Mouse (Mus musculus) midbrain, embryonic 10.5 days (tissue): ENCODE data around the gene Isl1. TPM values are rescaled to one million over a fixed set of nuclear protein-coding genes. Genes with fewer than 3 reads are reported as not detected.

ENCODE experiments used
- DNase-seq: peaks from one replicate; pipeline ENCODE4 v3.0.0-alpha.2; 2017; ENCODE audit warnings: low spot score
- H3K27ac ChIP-seq: fragments of 300-500 bp; sonication (generic); replicated peaks from 2 replicates; pipeline ENCODE4 v1.5.1; 2016; ENCODE audit warnings: mild to moderate bottlenecking
- H3K27me3 ChIP-seq: fragments of 300-500 bp; sonication (generic); 2 replicates; pipeline ENCODE4 v1.6.1; 2016; ENCODE audit warnings: low read depth, mild to moderate bottlenecking; ENCODE audit not compliant: poor library complexity, severe bottlenecking
- H3K36me3 ChIP-seq: fragments of 300-500 bp; sonication (generic); 2 replicates; pipeline ENCODE4 v1.6.1; 2016; ENCODE audit warnings: mild to moderate bottlenecking, moderate library complexity
- H3K4me1 ChIP-seq: fragments of 300-500 bp; sonication (generic); 2 replicates; pipeline ENCODE4 v1.6.1; 2016
- H3K4me3 ChIP-seq: fragments of 300-500 bp; sonication (generic); 2 replicates; pipeline ENCODE4 v1.5.1; 2016; ENCODE audit warnings: mild to moderate bottlenecking, moderate library complexity
- H3K9me3 ChIP-seq: fragments of 300-500 bp; sonication (generic); replicated peaks from 2 replicates; pipeline ENCODE4 v1.6.1; 2016; ENCODE audit warnings: mild to moderate bottlenecking
- whole genome bisulfite sequencing: fragments of 180-500 bp; shearing (Covaris S2); methylation state at CpG from one replicate; pipeline ENCODE4 v1.1.7; 2016; 5-methylcytosine and 5-hydroxymethylcytosine counted together
- polyA plus RNA-seq: library from polyadenylated mRNA; unstranded; fragments of >200 nt; fragmentation: Nextera tagmentation; extraction: Ambion mirVana; gene quantifications from 2 replicates; pipeline ENCODE4 v1.2.1, GENCODE M21; 2016

Gene Isl1
- polyA plus RNA-seq, result 16.4 and 20.7 TPM in 2 replicates

DNA sequence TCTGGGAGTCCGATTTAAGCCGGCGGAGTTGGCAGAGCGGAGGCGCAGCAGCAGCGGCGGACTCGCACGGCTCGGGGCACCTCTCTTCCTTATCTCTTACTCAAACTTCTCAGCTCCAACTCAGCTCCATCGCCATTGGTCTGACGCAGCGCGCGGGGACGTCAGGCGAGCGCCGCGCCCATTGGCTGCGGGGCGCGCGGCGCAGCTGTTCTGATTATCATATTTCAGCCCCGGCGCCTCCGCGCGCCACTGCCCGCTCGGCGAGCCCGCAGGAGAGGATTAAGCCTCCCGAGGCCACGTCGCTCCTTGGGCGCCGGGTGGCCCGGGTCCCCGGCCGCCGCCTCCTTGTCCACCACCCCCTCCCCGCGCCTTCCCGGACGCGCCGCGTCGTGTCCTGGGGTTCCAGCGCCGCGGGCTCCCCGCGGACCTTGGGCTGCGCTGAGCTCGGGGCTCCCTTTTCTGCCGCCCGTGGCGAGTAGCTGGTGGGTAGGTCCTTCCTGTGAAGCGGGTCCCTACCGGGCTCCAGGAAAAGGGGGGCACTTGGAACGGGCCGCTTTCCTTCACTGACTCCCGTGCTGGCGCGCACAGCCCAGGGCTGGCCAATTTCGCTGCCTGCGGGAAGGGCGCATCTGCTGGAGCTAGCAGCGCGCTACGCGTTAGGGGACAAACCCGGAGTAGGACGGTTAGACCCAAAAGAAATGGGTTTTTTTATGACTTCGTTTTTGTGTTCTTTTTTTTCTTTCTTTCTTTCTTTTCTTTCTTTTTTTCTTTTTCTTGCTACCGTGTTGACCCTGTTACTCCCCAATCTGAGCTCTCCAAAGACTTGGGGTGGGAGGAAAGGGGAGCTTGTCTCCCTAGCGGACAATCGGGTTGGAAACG lies at the start of gene Isl1:
TSS of gene Isl1 (minus strand) at position 106 of the 879 bp plus-strand sequence.
- WGBS, result under 1% methylated on average over 82 of the region's 82 CpGs
- H3K27ac ChIP-seq, result peak within 1 kb of the TSS; percentile 72

DNA sequence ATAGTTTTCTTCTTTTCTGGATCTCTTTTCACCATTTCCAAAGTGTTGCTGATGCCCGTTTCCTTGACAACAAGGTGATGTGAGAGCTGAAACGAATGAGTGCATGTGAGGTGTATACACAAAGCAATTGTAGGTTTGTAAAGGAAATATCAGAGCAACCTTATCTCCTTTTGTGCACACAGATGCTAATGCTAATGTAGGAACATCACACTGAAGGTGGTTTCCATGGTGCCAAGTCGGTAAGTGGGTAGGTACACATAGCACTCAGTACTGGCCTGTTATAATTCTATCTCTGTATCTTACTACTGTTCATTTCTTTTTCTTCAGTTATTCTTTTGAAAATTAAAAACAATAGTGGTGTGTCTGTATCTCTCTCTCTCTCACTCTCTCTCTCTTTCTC lies 26.3 kb upstream of the Isl1 start:
- 78% methylated on average over 3 of the region's 3 CpGs for WGBS
- no peak overlapping the region for H3K4me3 ChIP-seq
- H3K27me3 ChIP-seq, result peaks cover 56% of the 10 kb centered on the region
- no peak overlapping the region for H3K27ac ChIP-seq
- no peaks in the 10 kb centered on the region for H3K4me1 ChIP-seq
- H3K9me3 ChIP-seq, result no peaks in the 10 kb centered on the region
- no peaks in the 10 kb centered on the region for H3K36me3 ChIP-seq
- no peak for DNase-seq

More for the DNA sequence above, at the start of gene Isl1:
- no peaks in the 10 kb centered on the region for H3K36me3 ChIP-seq
- peak; percentile 88 for DNase-seq
- peak within 1 kb of the TSS; percentile 61 for H3K4me3 ChIP-seq
- no peaks in the 10 kb centered on the region for H3K9me3 ChIP-seq
- H3K27me3 ChIP-seq, result peaks cover 100% of the 10 kb centered on the region
- H3K4me1 ChIP-seq, result peaks cover 28% of the 10 kb centered on the region

DNA sequence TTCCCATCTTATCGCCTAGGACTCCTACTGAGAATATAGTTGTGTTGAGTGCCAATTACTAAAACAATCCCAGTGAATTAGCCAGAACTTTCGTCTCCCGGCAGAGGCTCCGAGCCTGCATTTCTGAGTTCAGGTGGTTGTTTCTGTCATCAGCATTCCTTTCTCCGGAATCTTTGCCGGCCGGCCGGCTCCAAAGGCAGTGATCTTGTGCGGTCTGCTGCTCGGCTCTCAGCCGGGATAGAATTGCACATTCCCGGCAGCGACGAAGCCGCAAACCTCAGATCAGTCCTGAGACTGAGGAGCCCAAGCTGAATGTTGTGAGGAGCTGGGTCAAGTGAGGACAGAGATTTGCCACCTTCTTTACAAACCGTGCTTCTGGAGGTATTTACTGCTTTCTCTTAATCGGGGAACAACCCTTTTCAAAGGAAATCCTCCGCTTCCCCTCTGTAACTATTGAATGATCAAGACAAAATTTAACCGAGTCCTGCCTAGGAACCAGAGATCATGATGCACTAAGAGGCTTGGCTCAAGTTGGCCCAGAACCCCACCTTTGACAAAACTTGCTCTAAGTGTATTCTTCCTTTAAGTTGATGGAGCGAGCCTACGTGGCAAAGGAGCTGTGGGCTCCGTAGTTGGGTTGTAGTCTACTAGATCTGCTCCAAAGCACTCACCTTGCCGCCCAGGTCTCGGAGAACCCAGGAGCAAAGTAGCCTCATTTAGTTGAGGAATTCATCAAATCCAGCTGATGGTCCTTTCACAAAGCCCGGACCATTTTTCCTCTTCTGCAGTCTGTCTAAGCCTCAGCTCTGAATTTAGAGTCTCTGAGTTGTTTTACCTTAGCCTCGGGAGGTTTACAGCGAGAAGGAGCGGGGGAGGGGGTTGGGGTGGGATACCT lies 4.4 kb upstream of the Isl1 start:
- under 1% methylated on average over 28 of the region's 28 CpGs for WGBS
- H3K4me1 ChIP-seq, result peaks cover 20% of the 10 kb centered on the region
- H3K4me3 ChIP-seq, result no peak overlapping the region
- no peaks in the 10 kb centered on the region for H3K36me3 ChIP-seq
- DNase-seq, result peak; percentile 51
- no peak overlapping the region for H3K27ac ChIP-seq
- H3K27me3 ChIP-seq, result peaks cover 100% of the 10 kb centered on the region
- no peaks in the 10 kb centered on the region for H3K9me3 ChIP-seq

DNA sequence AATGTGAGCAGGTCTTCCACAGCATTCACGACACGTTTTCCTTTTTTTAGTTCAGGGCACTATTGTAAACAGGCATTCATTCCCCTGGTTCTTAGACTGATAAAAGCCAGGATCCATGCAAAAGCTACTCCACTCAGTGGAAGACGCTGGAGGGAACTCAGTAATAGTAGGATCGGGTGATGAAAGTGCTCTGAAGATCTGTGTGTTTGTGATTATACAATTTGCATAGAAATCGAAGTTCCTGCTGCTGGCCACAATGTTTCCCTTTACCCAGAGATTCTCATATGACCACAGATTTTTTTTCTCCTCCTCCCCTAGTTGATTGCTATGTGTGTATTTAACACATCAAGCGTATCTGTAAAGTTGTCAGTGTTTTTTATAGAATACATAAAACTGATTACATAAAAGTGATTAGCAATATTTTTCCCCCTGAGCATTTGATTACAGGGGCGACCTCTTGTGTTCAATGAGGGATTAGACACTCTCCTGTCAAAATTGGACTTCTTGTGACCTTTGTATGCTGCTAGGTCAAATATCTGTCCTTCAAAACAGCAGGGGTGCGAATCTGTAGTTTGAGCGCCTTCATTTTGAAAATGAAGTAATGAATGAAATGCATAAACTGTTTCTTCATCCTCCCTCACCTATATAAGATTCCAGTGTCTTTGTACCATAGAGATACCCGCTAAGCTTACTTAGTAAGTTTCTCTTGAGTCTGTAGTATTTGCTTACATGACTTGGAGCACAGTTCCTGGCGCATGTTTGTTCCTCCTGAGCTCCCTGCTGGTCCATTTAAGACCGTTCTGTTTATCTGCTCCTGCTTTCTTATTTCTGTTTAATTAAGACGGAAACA lies 2.6 kb upstream of the Isl1 start:
- H3K36me3 ChIP-seq, result no peaks in the 10 kb centered on the region
- 2% methylated on average over 13 of the region's 13 CpGs for WGBS
- H3K4me3 ChIP-seq, result no peak overlapping the region
- peaks cover 100% of the 10 kb centered on the region for H3K27me3 ChIP-seq
- peaks cover 23% of the 10 kb centered on the region for H3K4me1 ChIP-seq
- H3K9me3 ChIP-seq, result no peaks in the 10 kb centered on the region
- no peak for DNase-seq
- no peak overlapping the region for H3K27ac ChIP-seq

DNA sequence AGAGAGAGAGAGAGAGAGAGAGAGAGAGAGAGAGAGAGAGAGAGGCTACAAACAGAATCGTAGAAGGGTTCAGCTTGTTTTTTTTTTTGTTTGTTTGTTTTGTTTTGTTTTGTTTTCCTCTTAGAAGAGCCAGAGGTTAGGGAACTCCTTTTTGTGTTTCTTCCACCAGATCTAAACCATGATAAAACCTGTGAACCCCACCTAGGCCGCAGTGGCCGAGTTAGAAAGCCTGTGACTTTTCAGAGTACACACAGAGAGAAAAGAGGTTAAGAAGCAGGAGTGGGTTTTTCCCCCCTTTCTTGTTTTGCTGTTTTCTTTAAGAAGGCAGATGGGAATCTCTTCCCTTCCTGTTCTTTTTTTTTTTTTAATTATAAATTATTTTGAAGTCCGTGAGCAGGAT lies 1.5 kb upstream of the Isl1 start:
- Histone ChIP-seq H3K27ac (no peak overlapping the region), H3K27me3 (peaks cover 100% of the 10 kb centered on the region), H3K4me1 (peaks cover 23% of the 10 kb centered on the region), H3K9me3 (no peaks in the 10 kb centered on the region), H3K4me3 (peak overlapping the region; percentile 61; the same call in 1 of the 2 replicates), H3K36me3 (no peaks in the 10 kb centered on the region)
- DNase-seq, result no peak
- 7% methylated on average over 4 of the region's 4 CpGs for WGBS

DNA sequence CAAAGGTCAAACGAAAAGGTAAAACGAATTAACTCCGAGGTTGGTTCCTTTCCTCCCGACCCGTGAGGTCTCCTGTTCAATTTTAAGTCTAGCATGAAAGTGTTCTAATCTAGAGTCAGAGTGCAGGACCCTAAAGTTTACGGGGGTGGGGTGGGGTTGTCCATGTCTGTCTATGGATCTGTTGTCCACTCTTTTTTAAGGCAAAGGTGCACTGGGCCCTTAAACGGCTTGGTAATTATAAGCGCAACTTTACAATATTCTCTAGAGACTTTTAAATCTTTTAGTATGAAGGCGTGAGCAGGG lies 925 bp upstream of the Isl1 start:
- no peak for DNase-seq
- WGBS, result under 1% methylated on average over 9 of the region's 9 CpGs
- Histone ChIP-seq H3K4me1 (peaks cover 23% of the 10 kb centered on the region), H3K4me3 (peak overlapping the region; percentile 61), H3K9me3 (no peaks in the 10 kb centered on the region), H3K36me3 (no peaks in the 10 kb centered on the region), H3K27me3 (peaks cover 100% of the 10 kb centered on the region), H3K27ac (no peak overlapping the region)

DNA sequence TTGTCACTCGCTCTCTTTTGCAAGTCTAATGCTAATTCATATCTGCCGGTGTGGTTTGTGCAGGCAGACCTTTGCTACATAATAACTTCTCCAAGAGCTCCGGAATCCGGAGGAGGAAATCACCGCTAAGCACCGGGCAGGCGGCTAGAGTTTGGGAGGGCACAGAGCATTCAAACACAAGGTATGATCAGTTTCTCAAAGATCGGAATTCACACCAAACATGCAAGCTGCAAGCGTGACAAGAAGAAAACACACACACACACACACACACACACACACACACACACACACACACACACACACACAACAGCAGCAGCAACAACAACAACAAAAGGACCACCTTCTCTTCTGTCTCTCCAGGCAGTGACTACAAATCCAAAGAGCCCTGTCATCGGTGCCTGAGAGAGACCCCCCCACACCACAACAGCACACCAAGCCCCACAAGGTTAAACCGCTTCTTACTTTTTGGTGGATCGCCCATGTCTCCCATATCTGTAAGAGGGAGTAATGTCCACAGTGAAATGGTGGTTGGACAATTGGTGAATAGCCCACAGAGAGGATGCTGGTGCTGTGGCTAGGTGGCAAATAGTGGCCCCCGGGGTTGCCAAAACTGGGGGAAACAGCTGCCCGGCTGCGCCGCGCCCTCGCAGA lies 431 bp downstream of the Isl1 start:
- peaks cover 100% of the 10 kb centered on the region for H3K27me3 ChIP-seq
- no peaks in the 10 kb centered on the region for H3K9me3 ChIP-seq
- WGBS, result 1% methylated on average over 18 of the region's 18 CpGs
- peak; percentile 51 for DNase-seq
- H3K36me3 ChIP-seq, result no peaks in the 10 kb centered on the region
- peak overlapping the region; percentile 61 for H3K4me3 ChIP-seq
- H3K4me1 ChIP-seq, result peaks cover 28% of the 10 kb centered on the region
- H3K27ac ChIP-seq, result no peak overlapping the region; the same call in 1 of the 2 replicates

DNA sequence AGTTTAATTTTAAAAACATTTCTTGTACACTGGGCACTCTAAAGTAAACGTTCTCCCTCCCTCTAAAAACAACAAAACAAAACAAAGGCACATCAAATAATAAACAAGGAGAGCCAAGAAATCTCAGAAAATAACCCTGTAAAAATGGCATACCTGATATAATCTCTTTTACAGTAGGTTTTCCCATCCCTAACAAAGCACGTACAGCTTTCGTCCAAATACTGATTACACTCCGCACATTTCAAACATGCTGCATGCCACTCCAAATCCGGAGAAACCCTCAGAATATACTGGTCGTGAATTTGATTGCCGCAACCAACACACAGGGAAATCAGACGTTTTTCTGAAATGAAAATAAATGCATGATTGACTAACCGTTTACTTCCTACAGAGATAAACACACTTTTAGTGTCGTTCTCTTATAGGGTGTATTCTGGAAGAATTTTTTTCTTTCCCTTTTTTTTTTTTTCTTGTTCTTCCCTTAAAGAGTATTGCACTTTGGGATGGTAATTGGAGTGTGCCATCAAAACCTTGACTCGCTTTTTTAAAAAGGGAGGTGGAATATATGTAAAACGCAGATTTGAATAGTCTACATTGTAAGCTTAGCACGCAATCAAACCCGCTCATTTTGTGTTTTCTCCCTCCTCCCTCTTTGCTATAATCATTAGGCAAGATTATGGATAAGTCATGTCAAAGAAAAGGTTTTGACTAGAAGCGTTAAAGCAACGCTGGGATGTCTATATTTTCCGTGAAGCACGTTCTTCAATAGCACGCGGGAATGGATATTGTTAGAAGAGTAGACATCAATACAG lies 1.2 kb downstream of the Isl1 start:
- Histone ChIP-seq H3K36me3 (no peaks in the 10 kb centered on the region), H3K27ac (no peak overlapping the region), H3K4me1 (peaks cover 30% of the 10 kb centered on the region), H3K9me3 (no peaks in the 10 kb centered on the region), H3K27me3 (peaks cover 100% of the 10 kb centered on the region), H3K4me3 (peak overlapping the region; percentile 61)
- DNase-seq, result no peak
- WGBS, result under 1% methylated on average over 20 of the region's 20 CpGs

DNA sequence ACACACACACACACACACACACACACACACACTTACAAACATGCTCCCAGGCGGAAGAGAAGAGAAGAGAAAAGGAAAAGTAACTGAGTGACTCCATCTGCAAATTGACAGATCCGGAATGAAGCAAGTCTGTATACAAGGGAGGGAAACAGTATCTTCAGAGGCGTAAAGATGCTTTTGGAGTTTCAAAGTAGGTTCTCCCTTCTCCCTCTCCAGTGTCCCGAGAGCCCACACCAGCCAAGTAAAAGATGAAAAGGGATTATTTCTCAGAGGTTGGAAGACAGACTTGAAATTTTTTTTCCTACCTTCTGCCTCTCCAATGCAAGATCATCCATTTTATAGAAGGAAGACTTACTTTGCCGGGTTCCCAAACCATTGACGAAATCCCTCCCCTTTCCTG lies 2.9 kb downstream of the Isl1 start:
- H3K9me3 ChIP-seq, result no peaks in the 10 kb centered on the region
- no peak overlapping the region for H3K27ac ChIP-seq
- no peak for DNase-seq
- peaks cover 100% of the 10 kb centered on the region for H3K27me3 ChIP-seq
- H3K36me3 ChIP-seq, result no peaks in the 10 kb centered on the region
- H3K4me3 ChIP-seq, result no peak overlapping the region
- H3K4me1 ChIP-seq, result peaks cover 33% of the 10 kb centered on the region
- 1% methylated on average over 6 of the region's 6 CpGs for WGBS

DNA sequence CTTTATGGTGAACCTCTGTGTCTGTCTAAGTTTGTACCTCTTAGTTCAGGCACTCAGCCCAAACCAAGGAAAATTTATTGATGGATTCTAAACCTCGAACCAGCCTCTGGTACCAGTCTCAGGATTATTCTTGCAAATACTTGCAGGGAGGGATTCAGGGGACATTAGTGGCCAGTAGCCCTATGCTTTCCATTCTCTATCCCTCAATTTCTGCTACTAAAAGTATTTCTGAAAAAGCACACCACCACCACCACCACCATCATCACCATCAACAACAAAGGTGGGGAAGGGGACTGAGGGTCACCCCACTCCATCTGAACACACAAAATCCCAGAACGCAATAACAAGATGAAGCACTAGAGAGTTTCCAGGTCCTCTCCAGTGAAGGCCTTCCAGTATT lies 3.8 kb downstream of the Isl1 start:
- no peak for DNase-seq

DNA sequence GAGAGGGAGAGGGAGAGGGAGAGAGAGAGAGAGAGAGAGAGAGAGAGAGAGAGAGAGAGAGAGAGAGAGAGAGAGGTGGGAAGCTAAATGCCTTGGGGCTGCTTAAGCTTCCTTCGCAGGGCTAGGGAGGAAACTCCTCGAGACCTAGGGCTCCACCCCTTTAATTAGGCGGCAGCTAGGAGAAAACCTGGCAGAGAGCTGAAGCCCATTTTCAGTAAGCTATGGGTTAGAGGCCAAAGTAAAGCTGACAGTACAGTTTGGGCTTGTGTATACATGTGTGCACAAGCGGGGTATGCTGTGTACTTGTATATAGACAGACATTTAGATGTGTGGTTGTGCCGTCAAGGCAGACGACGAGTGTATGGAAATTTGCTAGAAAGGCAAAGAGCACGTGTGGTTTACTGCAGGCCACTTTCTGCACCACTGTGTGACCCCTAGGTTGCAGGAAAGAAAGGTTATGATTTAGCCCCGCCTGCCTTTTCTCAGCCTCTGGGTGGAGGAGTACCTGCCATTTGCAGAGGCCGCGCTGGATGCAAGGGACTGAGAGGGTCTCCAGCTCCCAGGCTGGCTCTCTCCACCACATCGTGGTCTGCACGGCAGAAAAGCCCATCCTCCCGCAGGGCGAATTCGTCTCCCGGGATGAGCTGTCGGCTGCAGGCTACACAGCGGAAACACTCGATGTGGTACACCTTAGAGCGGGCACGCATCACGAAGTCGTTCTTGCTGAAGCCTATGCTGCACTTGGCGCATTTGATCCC lies 4.6 kb downstream of the Isl1 start:
- WGBS, result under 1% methylated on average over 25 of the region's 25 CpGs
- peak overlapping the region; percentile 24; the same call in 1 of the 2 replicates for H3K4me3 ChIP-seq
- H3K27ac ChIP-seq, result no peak overlapping the region

More for the DNA sequence above, 3.8 kb downstream of the Isl1 start:
- H3K4me1 ChIP-seq, result peaks cover 33% of the 10 kb centered on the region
- no peaks in the 10 kb centered on the region for H3K36me3 ChIP-seq
- H3K9me3 ChIP-seq, result no peaks in the 10 kb centered on the region
- peaks cover 100% of the 10 kb centered on the region for H3K27me3 ChIP-seq
- H3K4me3 ChIP-seq, result no peak overlapping the region
- no peak overlapping the region for H3K27ac ChIP-seq
- WGBS, result 3% methylated on average over 2 of the region's 2 CpGs

More for the DNA sequence above, 4.6 kb downstream of the Isl1 start:
- DNase-seq, result peak; percentile 60
- Histone ChIP-seq H3K9me3 (no peaks in the 10 kb centered on the region), H3K36me3 (no peaks in the 10 kb centered on the region), H3K27me3 (peaks cover 100% of the 10 kb centered on the region), H3K4me1 (peaks cover 27% of the 10 kb centered on the region)
